Mouse (Mus musculus) stomach, postnatal 0 days (tissue): ENCODE measurements around the gene Trim11.

Experiments
- CTCF ChIP-seq: IDR thresholded peaks from 2 replicates; pipeline ENCODE4 v1.5.1; 2016; ENCODE audit warnings: antibody characterized with exemption, low read depth, mild to moderate bottlenecking, moderate library complexity
- EP300 ChIP-seq: optimal IDR thresholded peaks from 2 replicates; pipeline ENCODE3; 2016; ENCODE audit warnings: antibody characterized with exemption

DNA sequence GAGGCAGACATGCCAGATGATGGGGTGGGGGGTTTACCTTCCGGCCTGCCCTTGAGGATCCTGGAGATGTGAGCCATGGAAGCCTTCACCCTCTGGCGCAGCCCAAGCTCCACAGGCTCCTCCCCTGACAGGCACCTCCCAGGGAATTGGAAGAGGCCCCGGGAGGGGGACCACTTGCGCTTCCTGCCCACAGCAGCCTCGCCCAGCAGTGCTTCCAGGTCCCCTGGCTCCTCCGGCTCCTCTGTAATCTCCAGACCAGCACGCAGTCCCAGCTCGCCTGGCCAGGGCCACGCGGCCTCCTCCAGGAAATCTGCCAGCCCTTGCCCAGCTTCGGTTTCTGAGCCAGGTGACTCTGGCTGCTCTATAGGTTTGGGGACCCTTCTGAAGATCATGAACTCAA is 21.3 kb downstream of the Trim11 start:
- TF ChIP-seq EP300 = no peak
- no peak for TF ChIP-seq CTCF
